Mouse (Mus musculus) liver, embryonic 14.5 days (tissue): ENCODE results near the gene Duox2.

Experiments
- CTCF ChIP-seq: IDR thresholded peaks from 2 replicates; pipeline ENCODE4 v1.5.1; 2016; ENCODE audit warnings: antibody characterized with exemption, low read depth, control low read depth
- EP300 ChIP-seq: IDR thresholded peaks from 2 replicates; pipeline ENCODE4 v1.6.1; 2016; ENCODE audit warnings: antibody characterized with exemption, low read depth

- TF ChIP-seq CTCF, result no peak
- TF ChIP-seq EP300, result no peak
Measured at GRCm38 (mm10) chr2:122337291-122337690, 39.0 kb upstream of the Duox2 start.
